Mouse (Mus musculus) testis, postnatal 14 days (tissue): ENCODE data around the gene Tomm40.

Source experiments
- DNase-seq: peaks from one replicate; pipeline ENCODE4 v3.0.0; 2021; ENCODE audit warnings: low spot score

The Tomm40 gene

DNA sequence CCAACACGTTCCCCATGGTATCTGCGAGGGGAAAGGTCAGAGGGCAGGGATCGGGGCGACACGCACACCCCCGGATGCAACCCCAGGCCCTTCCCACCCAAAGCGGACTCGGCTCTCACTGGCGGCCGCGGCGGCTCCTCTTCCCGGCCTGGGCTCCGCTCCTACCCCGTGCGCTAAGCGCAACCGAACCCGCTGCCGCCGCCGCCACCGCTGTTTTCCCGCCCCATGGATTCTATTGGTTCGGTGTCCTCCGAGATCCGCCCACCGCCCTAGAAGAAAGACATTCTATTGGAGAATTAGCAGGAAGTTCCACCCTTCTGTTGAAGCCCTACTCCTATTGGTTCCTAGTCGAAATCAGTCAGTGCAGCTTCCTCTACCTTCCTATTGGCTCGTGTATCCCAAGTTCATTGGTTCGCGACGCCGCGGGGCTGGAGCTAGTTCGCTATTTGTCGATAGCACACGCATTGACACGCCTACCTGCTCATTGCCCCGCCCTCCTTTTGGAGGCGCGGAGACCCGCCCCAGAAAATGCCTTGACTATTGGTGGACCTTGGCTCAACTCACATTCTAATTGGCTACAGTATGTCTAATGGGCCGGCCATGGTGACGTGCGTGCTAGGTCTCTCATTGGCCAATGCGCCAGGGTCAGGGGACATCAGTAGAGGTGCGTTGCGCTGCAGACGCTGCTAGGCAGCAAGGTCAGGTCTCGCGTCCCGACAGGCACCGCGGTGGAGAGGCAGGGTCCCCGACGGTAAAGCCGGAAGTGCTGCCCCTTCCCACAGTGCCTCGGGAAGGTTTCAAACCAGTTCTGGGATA is at the start of gene Tomm40:
Gene Tomm40 (minus strand): TSS at position 200 of the 816 bp plus-strand sequence.
- DNase-seq, result peak; percentile 99

DNA sequence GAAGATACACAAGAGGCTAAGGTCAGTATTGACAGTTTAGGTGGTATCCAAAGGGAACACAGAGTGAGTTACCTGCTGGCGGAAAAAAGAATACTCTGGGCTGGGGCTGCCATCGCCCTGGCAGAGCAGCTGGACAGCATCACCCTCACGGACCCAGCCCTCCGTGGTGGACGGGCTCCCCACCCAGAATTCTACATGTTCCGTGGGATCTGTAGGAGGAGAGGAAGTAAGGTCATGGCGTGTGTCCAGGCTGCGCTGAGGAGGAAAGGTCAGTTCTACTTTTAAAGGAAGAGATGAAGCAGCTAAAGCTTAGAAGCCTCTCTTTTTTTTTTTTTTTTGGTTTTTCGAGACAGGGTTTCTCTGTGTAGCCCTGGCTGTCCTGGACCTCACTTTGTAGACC is 49.3 kb upstream of the Tomm40 start:
- DNase-seq, result no peak

DNA sequence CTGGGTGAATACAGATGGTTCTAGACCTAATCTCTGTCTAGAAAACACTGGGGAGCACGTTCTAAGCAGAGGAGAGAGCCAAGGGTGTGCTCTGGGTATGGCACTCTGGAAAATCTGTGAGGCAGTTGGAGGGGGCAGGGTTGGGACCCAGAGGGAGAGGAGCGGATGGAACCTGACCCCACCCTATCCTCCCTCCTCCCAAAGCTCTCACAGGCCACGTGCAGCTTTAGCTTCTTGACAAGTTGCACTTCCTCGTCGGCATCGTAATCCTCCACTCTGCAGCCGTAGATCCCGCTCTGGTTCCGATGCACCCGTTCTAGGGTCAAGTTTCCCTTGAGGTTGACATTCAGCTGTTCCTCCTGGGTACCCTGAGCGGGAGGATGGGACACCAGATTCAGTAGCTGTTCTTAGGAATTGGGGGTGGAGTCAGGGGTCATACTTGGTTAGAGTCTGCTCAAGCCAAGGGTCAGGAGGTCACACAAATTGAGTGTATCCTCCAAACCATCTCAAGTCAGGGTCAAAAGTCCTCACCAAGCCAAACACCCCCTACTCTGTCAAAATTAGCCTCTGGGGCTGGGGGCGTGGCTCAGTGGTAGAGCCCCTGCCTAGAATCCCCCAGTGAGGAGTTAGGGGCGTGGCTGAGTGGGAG is 48.7 kb upstream of the Tomm40 start:
- DNase-seq, result no peak

DNA sequence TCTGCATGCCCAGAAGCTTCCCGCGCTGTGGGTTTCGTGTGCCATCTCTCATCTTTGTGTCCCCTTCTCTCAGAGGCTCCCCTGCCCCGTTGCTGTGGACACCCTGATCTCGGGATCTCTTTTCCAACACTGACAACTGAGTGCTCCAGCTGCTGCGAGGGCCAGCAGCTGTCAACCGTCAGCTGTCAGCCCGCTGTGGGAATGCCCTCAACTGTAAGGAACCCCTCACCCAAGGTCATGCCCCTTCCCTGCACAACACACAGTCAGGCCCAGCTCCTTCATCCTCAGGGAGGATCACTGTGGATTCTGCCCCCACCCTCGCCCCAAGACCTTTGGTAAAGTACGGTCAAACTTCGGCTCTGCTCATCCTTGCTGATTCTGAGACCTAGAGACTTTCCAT is 47.0 kb upstream of the Tomm40 start:
- DNase-seq, result no peak

DNA sequence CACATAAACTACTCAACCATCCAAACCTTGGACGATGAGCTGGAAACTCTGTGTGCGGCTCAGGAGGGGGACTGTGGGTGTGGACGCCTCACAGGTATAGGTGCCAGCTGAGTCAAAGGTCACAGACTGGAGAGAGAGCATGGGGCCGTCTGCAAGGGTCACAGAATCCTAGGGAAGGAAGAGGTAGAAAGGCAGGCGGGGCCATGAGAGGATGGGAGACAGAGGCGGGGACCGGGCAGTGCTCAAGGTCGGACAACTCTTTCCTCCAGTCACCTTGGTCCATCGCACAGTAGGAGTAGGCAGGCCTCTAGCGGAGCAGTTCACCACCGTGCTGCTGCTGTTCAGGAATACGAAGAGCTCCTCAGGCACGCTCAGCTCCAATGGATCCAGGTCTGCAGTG is 44.8 kb upstream of the Tomm40 start:
- DNase-seq, result no peak

DNA sequence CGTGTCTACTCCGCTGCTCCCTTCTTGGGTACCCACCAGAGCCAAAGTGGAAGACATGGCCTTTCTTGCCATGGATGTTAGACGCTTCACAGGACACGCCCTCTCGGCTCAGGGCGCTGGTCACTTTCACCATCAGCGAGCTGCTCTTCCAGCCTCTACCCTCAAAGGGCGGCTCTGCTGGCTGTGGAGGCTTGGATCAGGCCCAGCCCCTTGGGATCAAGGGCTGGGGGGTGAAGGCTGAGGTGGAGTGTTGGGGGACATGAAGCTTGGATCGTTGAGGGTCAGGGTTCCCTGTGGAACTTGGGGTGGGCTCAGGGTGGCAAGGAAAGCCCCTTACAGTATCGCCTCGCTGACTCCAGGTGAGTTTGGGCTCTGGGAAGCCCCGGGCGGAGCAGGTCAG is 43.4 kb upstream of the Tomm40 start:
- DNase-seq, result no peak

DNA sequence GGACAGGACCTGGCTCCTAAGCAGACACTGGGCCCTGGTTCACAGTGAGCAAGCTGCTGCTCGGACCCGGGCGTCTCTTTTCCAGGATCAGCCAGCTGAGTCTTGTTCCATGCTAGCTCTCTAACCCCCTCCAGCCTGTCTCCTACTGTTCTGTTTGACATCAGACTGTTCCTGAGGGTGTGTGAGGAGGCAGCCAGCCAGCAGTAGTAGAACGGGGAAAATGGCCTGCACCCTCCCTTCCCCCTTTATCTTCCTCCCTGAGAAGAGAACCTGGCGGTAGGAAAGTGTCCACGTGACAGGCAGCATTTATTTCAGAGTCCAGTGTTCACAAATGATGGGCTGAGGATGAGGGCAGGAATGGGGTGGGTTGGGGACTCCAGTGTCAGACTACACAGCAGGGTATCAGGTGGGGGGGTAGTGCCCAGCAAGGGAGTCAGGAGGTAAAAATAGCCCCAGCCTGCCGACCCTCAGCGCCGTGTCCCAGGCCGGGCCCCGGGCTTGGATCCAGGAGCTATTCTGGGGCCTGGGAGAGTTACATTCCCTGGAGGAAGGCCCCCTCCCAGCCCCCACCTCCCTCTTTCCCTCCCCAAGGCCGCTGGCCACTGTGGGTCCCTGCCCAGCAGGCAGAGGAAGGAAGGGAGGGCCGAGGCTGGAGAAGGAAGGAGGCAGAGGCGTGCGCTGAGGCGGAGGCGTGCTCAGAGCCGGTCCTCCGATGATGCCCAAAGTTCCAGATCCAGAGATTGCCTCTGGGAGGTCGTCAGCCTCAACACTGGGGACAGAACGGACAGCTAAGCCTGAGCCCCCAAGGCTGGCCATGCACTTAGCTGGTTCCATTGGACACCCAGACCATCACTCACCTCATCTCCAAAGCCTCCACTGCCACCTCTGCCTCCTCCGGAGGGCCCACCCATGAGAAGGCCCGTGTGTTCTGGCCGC is 40.9 kb upstream of the Tomm40 start:
- peak; percentile 49 for DNase-seq

DNA sequence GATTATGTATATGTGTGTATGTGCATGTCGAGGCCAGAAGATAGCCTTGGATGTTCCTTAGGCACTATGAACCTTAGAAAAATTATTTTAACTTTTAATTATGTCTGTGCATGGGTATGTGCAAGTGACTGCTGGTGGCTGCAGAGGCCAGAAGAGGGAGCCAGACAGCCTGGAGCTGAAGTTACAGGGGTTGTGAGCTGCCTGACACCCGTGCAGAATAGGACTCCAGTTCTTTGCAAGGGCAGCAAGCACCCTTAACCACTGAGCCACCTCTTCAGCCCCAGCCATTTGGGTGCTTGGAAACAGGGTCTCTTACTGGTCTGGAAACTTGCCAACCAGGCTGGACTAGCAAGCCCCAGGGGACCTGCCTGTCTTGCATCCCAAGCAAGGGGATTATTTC is 39.8 kb upstream of the Tomm40 start:
- DNase-seq, result no peak

DNA sequence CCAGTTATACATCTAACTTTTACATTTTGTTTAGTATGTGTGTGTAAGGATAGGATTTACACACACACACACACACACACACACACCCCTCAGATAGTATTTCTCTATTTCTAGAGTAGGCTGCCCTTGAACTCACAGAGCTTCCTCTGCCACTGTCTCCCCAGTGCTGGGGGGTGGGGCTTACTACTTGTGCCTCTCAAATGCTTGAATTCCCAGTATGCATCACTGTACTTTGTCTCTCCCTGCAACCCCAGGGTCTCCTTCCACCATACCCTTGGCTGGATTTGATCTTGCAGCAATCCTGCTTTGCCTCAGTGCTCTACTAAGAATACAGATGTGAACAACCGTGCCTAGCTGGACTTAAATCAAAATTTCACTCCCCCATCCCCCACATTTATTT is 38.8 kb upstream of the Tomm40 start:
- DNase-seq, result no peak

DNA sequence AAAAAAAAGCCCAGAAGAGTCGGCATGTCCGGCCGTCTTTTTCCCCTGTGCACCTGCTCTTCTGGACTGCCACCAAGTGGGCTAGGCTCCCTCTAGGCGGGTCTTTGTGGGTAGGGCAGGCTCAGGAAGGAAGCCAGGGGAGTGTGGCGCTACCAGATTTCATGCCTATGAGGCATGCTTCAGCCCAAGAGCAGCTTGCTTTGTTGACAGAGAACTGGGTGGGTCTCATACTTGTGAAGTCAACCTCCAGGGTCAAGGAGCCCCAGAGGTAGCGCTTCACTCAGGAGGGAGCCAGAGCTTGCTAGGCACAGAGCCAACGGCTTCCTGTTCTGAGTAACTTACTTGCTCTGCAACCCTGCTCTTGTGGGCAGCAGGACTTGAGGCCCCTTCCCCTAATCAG is 38.3 kb upstream of the Tomm40 start:
- DNase-seq, result no peak

DNA sequence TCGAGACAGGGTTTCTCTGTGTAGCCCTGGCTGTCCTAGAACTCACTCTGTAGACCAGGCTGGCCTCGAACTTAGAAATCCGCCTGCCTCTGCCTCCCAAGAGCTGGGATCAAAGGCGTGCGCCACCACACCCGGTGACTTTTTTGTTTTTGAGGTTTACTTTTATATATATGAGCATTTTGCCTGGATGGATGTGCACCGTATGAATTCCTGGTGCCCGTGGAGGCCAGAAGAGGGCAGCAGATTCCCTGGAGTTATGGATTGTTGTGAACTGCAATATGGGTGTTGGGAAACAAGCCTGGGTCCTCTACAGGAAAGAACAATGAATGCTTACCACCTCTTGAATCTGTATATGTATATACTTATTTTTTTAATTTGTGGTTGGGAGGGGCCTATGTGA is 37.4 kb upstream of the Tomm40 start:
- DNase-seq, result no peak

DNA sequence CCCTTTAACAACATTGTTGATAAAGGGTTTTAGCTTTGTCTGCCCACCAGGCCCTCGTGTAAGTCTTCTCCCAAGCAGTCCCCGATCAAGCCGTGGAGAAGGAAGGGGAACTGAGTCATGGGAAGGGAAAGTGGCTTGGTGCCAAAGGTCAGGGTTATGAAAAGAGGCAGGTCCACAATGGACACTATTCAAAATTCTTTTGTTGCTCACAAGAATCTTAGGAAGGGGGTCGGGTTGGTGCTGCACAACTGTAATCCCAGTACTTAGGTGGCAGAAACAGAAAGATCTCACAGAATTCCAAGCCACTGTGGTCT is 35.8 kb upstream of the Tomm40 start:
- no peak for DNase-seq

DNA sequence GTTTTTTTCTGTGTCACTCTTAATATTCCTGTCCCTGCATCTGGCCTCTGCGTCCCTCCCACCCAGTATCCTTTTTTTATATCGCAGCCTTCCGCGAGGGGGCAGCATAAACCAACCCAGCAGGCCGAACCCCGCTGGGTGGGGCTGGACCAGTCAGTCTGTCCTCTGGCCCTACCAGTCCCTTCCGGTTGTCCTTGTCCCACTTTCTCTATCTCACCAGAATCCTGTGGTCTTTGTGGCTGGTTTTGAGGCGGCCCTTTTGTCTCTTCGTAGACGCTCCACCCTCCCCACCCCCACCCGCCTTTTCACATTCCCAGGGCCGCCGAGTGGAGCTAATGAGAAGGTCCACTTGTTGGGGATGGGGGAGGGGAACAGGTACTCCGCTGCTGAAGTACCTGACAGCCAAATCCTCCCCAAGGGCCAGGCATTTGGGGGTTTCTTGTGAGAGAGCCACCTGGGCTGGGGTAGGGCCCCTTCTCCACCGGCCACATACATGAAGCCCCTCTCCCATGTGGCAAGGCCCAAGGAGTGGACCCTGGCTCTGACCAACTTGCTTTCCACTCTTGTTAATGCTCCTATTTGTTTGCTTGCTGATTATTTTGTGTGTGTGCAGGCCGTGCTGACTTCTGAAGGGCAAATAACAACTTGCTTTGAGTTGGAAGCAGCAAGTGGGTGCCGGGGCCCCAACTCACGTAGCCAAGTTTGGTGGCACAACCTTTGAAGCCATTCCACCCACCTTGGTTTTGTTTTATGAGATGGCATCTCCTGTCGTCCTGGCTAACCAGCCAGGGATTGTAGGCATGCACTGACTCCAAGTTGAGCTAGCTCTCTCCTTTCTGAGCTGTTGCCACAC is 35.2 kb upstream of the Tomm40 start, which contains the start of gene Nectin2:
Gene Nectin2 (minus strand): TSS at position 267 of the 853 bp plus-strand sequence.
- peak; percentile 85 for DNase-seq

DNA sequence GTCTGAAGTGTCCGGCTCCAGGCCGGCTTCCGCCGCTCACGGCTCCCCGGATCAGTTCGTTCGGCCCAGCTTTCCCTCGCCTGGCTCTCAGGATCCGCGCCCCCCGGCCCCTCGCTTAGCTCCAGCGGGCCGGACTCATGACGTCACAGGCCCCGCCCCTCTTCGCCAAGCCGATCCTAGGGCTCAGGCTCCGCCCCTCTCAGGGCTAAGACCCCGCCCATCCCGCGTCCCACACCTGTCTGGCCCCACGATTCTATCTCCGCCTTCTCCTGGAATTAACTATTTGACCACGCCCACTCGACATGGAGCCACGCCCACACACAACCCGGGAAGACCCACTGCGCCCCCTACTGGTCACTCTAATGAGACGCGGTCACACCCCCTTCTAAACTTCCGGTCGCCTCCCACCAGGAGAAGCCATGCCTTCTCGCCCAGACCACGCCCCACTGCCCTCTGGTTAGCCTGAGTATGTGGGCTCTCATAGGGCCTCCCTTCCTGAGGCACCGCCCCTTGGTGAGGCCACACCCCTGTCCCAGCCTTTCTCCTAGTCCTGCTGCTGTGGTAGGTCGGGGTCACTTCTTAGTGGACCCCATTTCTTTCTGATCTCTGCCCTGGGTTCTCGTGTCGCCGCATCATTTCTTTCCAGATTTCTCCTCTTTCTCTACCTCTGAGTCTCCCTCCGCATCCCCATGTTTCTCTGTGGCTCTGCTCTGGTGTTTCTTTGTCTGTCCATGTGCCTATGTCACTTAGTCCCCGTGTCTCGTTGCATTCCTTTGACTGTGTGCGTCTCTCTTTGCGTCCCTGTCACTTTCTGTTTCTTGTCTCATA is 34.4 kb upstream of the Tomm40 start:
- DNase-seq, result peak; percentile 97

DNA sequence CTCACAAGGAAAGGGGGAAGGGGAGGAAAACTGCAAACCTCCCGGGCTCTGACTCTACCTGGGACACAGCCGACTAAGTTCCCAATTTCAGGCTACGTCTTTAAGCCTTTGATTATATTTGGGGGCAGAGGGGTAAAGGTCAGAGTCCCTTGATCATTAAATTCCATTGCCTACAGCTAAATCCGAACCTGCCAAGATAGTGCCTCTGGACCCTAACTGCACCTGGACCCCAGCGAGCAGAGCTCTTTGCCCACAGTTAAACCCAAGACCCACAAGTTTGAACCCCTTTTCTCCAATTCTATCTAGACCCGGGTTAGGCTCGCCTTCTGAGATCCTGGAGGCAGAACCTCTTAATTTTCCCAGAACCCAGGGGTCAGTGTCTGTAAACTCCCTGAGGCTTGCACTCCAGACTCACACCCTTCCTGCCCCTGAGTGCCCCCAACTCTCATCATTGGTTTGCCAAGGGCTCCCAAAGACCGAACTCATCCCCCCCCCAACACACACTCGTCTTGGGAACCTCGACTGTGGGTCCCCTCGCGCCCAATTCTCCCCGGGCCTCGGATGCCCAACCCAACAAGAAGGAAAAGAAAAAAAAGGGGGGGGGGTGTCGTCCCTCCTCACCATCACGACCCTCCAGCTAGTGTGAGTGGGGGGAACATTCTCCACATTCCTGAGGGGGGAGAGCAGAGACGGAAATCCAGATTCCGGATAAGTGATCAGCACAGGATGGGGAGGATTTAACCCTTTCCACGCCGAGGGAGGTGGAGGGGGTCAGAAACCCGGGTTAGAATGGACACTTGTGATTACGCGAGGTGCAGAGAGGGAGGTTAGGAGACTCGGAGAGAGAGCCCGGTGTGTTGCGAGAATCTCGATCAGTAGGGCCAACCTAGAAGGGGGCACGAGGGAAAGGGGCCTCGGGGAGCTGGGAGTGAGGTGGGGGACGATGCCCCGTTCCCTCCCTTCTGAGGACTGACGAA is 33.3 kb upstream of the Tomm40 start:
- DNase-seq, result peak; percentile 53

DNA sequence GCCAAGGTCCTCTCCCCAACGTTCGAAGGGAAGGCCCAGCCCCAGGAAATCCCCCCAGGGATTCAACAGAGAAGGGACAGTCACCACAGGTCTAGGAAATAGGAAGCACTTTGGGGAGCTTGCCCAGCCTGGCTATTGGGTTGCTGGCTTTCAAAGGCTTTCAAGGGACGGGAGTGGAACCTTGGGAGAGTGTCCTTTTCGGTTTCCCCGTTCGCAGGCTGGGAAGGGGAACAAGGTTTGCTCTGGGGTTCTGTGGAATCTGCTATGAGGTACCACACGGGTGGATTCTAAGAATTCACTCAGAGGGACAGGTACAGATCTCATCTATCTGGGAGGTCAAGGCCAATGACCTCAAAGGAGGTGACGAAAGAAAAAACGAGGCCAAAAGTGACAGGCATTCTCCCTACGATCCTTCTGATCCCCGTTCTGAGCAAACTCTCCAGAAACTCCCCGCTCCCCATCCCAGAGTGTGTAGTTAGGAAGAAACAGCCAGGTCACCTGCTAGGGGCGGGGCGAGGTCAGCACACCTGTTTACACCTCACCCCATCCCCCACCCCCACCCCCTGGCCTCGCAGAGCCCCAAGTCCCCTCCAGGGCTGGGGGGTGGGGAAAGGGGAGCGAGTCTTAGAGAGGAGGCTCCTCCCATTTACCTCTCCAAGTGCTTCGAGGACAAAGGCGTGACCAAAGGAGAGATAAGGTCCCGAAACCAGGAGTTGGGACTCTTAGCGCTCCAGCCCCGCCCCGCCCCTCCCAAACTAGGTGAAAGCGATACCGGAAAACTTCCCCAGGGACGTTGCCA is 32.4 kb upstream of the Tomm40 start:
- DNase-seq, result peak; percentile 49

DNA sequence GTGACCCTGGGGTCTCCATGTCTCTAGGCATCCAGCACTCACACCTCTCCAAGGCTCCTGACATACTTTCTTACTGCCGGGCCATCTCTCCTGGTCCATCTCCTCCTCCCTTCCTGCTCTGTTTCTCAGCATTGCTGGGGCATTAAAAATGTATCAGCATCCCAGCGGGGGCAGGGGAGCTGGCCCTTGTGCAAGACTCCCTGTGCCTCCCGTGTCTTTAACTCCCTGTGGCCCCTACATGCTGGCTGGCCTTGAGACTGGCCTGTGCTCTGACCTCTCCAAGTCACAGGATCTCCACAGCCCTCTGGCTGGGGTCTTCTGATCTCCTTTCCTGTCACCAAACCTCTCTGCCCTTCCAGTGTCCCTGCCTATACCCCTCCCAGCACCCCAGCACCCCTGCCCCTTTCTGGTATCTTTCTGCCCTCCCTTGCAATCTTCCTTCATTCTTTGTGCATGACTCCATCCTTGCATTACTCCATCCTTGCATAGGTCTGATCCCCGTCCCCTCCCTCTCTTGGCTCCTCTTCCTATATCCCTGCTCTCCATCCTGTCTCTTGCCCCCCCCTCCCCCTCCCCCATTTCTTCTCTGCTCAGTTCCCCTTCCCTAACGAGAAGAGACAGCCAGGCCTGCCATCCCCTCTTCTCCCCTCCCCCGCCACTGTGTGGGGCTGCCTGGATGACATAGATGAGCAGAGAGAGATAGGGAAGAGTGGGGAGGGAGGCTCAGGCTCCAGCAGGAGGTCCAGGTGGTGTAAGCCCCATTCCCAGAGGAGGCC is 31.4 kb upstream of the Tomm40 start:
- peak; percentile 82 for DNase-seq

DNA sequence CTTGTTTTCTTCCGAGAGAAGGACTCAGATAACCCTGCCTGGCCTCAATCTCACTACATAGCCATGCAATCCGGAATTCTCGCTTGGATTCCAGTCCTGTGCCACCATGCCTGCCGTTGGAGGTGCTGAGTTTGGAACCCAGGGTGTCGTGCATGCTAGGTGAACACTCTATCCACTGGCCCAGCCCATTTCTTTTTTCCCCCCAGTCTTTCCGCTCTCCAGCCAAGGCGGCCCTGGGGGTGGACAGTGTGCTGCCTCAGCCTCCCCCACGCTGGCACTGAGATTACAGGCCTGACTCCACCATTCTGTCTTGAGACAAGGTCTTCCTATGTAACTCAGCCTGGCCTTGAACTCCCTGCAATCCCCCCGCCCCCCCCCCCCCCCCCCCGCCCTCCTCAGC is 30.7 kb upstream of the Tomm40 start:
- peak; percentile 80 for DNase-seq
